Comparison of ENCODE assay signal across 15 mouse cellular contexts in genomic region chr12:54398080-54398479, GRCm38 (mm10).
DNase-seq lines count a peak whose midpoint lies in the region; ATAC-seq and TF ChIP-seq lines count a peak whose summit lies in the region.
"Had no signal": no experiment of that assay in that cellular context is flagged by ENCODE, and none has a peak within 500 bp of the region (broad histone marks: within the 10 kb centered on the region; RNA-seq: fewer than 3 reads in every experiment).

No protein-coding gene starts in this region.

- ATAC-seq in embryonic facial prominence, embryonic 14.5 days (ENCODE audit: low read depth), result no peak
- ATAC-seq in liver, embryonic 11.5 days (replicated peaks; ENCODE audit: low FRiP score), result no peak
- peak; percentile 73 for ATAC-seq in common myeloid progenitor, adult 5-6 weeks (replicated peaks; ENCODE audit: low read depth, poor library complexity, severe bottlenecking)

- TF ChIP-seq POLR2A in liver, adult 2 months (IDR thresholded peaks at IDR 0.05; ENCODE audit: extremely low read depth, insufficient read depth, low read length), result no peak
- no peak for TF ChIP-seq POLR2A in myocyte (IDR thresholded peaks at IDR 0.05; ENCODE audit: insufficient read length, low read depth)

- H3K27ac ChIP-seq in embryonic facial prominence, embryonic 14.5 days (replicated peaks; ENCODE audit: low read depth, low read length), result no peak overlapping the region
- H3K27ac ChIP-seq in embryonic facial prominence, embryonic 10.5 days (replicated peaks), result no peak overlapping the region
- no peak overlapping the region for H3K27ac ChIP-seq in liver, adult 2 months (replicated peaks; ENCODE audit: insufficient read depth, low read depth, low read length)
- no peak overlapping the region for H3K27ac ChIP-seq in liver, embryonic 11.5 days (ENCODE audit: low read depth, low read length)
- H3K27ac ChIP-seq in left cerebral cortex, adult 2 months, result no peak overlapping the region
- H3K27ac ChIP-seq: embryonic facial prominence, embryonic 13.5 days had no signal

- no peak overlapping the region for H3ac ChIP-seq in myocyte (ENCODE audit: control insufficient read depth, insufficient read length)

- H3K27me3 ChIP-seq in embryonic facial prominence, embryonic 14.5 days (replicated peaks; ENCODE audit: control insufficient read depth, insufficient read depth, low read length), result no peaks in the 10 kb centered on the region
- H3K27me3 ChIP-seq in embryonic facial prominence, embryonic 10.5 days (replicated peaks; ENCODE audit: low read depth, poor library complexity, severe bottlenecking), result no peaks in the 10 kb centered on the region
- H3K27me3 ChIP-seq in liver, adult 2 months (ENCODE audit: control insufficient read depth, insufficient read depth, low read length), result no peaks in the 10 kb centered on the region
- no peaks in the 10 kb centered on the region for H3K27me3 ChIP-seq in liver, embryonic 11.5 days (replicated peaks; ENCODE audit: control insufficient read depth, insufficient read depth, low read length)
- no peaks in the 10 kb centered on the region for H3K27me3 ChIP-seq in myocyte (ENCODE audit: control insufficient read depth, insufficient read depth, insufficient read length)
- H3K27me3 ChIP-seq: embryonic facial prominence, embryonic 13.5 days had no signal

- 62% methylated on average over 6 of the region's 6 CpGs for WGBS in embryonic facial prominence, embryonic 14.5 days
- WGBS in embryonic facial prominence, embryonic 10.5 days, result 74% methylated on average over 6 of the region's 6 CpGs
- WGBS in liver, adult 2 months, result 78% methylated on average over 6 of the region's 6 CpGs
- WGBS in liver, embryonic 11.5 days, result 57% methylated on average over 6 of the region's 6 CpGs

- no peak overlapping the region for H3K4me3 ChIP-seq in embryonic facial prominence, embryonic 14.5 days (ENCODE audit: low read depth, low read length)
- H3K4me3 ChIP-seq in embryonic facial prominence, embryonic 10.5 days, result no peak overlapping the region
- no peak overlapping the region for H3K4me3 ChIP-seq in liver, adult 2 months (ENCODE audit: insufficient read depth, low read depth, low read length)
- H3K4me3 ChIP-seq in liver, embryonic 11.5 days (ENCODE audit: low read depth, low read length), result no peak overlapping the region
- no peak overlapping the region for H3K4me3 ChIP-seq in myocyte
- H3K4me3 ChIP-seq in left cerebral cortex, adult 2 months, result no peak overlapping the region
- H3K4me3 ChIP-seq: embryonic facial prominence, embryonic 13.5 days had no signal

- DNase-seq in embryonic facial prominence, embryonic 14.5 days (ENCODE audit: low spot score), result peak; percentile 25
- no peak for DNase-seq in embryonic facial prominence, embryonic 10.5 days (ENCODE audit: low spot score)
- DNase-seq in liver, adult 2 months (ENCODE audit: extremely low read depth, low read depth, low spot score), result peak; percentile 37
- DNase-seq in liver, embryonic 11.5 days (ENCODE audit: low spot score), result no peak
- no peak for DNase-seq in left cerebral cortex, adult 2 months (ENCODE audit: extremely low spot score in 1 of 2, low spot score in 2 of 2)
- no peak for DNase-seq in urinary bladder, adult 2 months (ENCODE audit: low spot score)
- DNase-seq: adrenal gland, adult 2 months; cerebellum, postnatal 14 days; heart, postnatal 14 days; liver; right cerebral cortex, postnatal 14 days; thymus, postnatal 25 days had no signal

- no peak for TF ChIP-seq CTCF in liver, adult 2 months (IDR thresholded peaks at IDR 0.05; ENCODE audit: low read depth, low read length)
- no peak for TF ChIP-seq CTCF in left cerebral cortex, adult 2 months (IDR thresholded peaks at IDR 0.05)

- no peaks in the 10 kb centered on the region for H3K36me3 ChIP-seq in embryonic facial prominence, embryonic 14.5 days (ENCODE audit: control insufficient read depth, insufficient read depth, low read length)
- no peaks in the 10 kb centered on the region for H3K36me3 ChIP-seq in embryonic facial prominence, embryonic 10.5 days (replicated peaks)
- H3K36me3 ChIP-seq in liver, adult 2 months (ENCODE audit: control insufficient read depth, insufficient read depth, low read length), result no peaks in the 10 kb centered on the region
- H3K36me3 ChIP-seq in liver, embryonic 11.5 days (ENCODE audit: control insufficient read depth, insufficient read depth, low read length), result no peaks in the 10 kb centered on the region
- H3K36me3 ChIP-seq in myocyte (ENCODE audit: control insufficient read depth, insufficient read depth), result no peaks in the 10 kb centered on the region
- H3K36me3 ChIP-seq: embryonic facial prominence, embryonic 13.5 days had no signal

- intact Hi-C loops in left cerebral cortex, adult 2 months (cut with DNase I), result no loop called here

- H3K4me1 ChIP-seq in embryonic facial prominence, embryonic 14.5 days (ENCODE audit: control insufficient read depth, insufficient read depth, low read length), result no peaks in the 10 kb centered on the region
- no peaks in the 10 kb centered on the region for H3K4me1 ChIP-seq in embryonic facial prominence, embryonic 10.5 days
- H3K4me1 ChIP-seq in liver, adult 2 months (ENCODE audit: control insufficient read depth, insufficient read depth, low read length), result peaks cover 2% of the 10 kb centered on the region; the same call in 1 of the 2 replicates
- H3K4me1 ChIP-seq in liver, embryonic 11.5 days (replicated peaks; ENCODE audit: control insufficient read depth, insufficient read depth, low read length), result no peaks in the 10 kb centered on the region
- H3K4me1 ChIP-seq: embryonic facial prominence, embryonic 13.5 days had no signal

- H3K9me3 ChIP-seq in embryonic facial prominence, embryonic 14.5 days (ENCODE audit: control insufficient read depth, low read length), result no peaks in the 10 kb centered on the region
- H3K9me3 ChIP-seq in embryonic facial prominence, embryonic 10.5 days, result no peaks in the 10 kb centered on the region
- H3K9me3 ChIP-seq in liver, embryonic 11.5 days (ENCODE audit: control insufficient read depth, low read length), result no peaks in the 10 kb centered on the region
- H3K9me3 ChIP-seq: embryonic facial prominence, embryonic 13.5 days had no signal

- H3K4me2 ChIP-seq in embryonic facial prominence, embryonic 14.5 days (ENCODE audit: low read depth, low read length), result no peak overlapping the region
- no peak overlapping the region for H3K4me2 ChIP-seq in liver, embryonic 11.5 days
- peak overlapping the region; percentile 16 for H3K4me2 ChIP-seq in myocyte (ENCODE audit: low read depth)
- H3K4me2 ChIP-seq: embryonic facial prominence, embryonic 13.5 days had no signal

- no peak overlapping the region for H3K9ac ChIP-seq in embryonic facial prominence, embryonic 14.5 days (ENCODE audit: low read depth, low read length)
- no peak overlapping the region for H3K9ac ChIP-seq in liver, adult 2 months (ENCODE audit: low read depth, low read length)
- H3K9ac ChIP-seq in liver, embryonic 11.5 days (ENCODE audit: low read depth, low read length), result no peak overlapping the region
- H3K9ac ChIP-seq: embryonic facial prominence, embryonic 13.5 days had no signal

- H3K79me2 ChIP-seq in liver, adult 2 months (ENCODE audit: control insufficient read depth, insufficient read depth, low read length), result no peaks in the 10 kb centered on the region
- no peaks in the 10 kb centered on the region for H3K79me2 ChIP-seq in myocyte (ENCODE audit: control insufficient read depth, insufficient read depth)

TF ChIP-seq in myocyte, 11 proteins besides CTCF, POLR2A, EP300 and RAD21:
- no peak for TF ChIP-seq TCF12 (IDR thresholded peaks at IDR 0.05; ENCODE audit: insufficient read depth, poor library complexity, severe bottlenecking)
- TF ChIP-seq E2F4 (IDR thresholded peaks at IDR 0.05; ENCODE audit: insufficient read depth), result no peak
- no peak for TF ChIP-seq MYOD1 (IDR thresholded peaks at IDR 0.05; ENCODE audit: control insufficient read depth in 1 of 3, insufficient read length in 2 of 3, low read depth in 2 of 3)
- TF ChIP-seq CEBPB (IDR thresholded peaks at IDR 0.05; ENCODE audit: insufficient read depth, poor library complexity, severe bottlenecking), result no peak
- no peak for TF ChIP-seq TCF3 (IDR thresholded peaks at IDR 0.05; ENCODE audit: insufficient read length, low read depth)
- no peak for TF ChIP-seq REST (IDR thresholded peaks at IDR 0.05; ENCODE audit: insufficient read depth, insufficient read length)
- TF ChIP-seq SRF (IDR thresholded peaks at IDR 0.05; ENCODE audit: control insufficient read depth, insufficient read length, low read depth), result no peak
- TF ChIP-seq MYOG (IDR thresholded peaks at IDR 0.05; ENCODE audit: control insufficient read depth in 1 of 3, insufficient read depth in 1 of 3, insufficient read length in 2 of 3, low read depth in 2 of 3), result no peak
- TF ChIP-seq POLR2AphosphoS2 (IDR thresholded peaks at IDR 0.05; ENCODE audit: insufficient read length, low read depth), result no peak
- no peak for TF ChIP-seq MAX (IDR thresholded peaks at IDR 0.05; ENCODE audit: low read depth)
- TF ChIP-seq USF1 (IDR thresholded peaks at IDR 0.05; ENCODE audit: low read depth), result no peak

Comparison
In these comparisons a context has a peak if more than half of its experiments do, and no peak if none do; other contexts are left out.
1. DNase-seq: peak in embryonic facial prominence, embryonic 14.5 days (single experiment) and liver, adult 2 months (single experiment); none in embryonic facial prominence, embryonic 10.5 days (single experiment), liver, embryonic 11.5 days (single experiment), left cerebral cortex, adult 2 months (0 of 2) and urinary bladder, adult 2 months (single experiment).